In genomic region chr12:76886826-76887225, GRCm38 (mm10) we compare ENCODE assay signal across 17 mouse cellular contexts.
DNase-seq lines count a peak whose midpoint lies in the region; ATAC-seq lines count a peak whose summit lies in the region.
"Had no signal": no experiment of that assay in that cellular context is flagged by ENCODE, and none has a peak within 500 bp of the region (broad histone marks: within the 10 kb centered on the region; RNA-seq: fewer than 3 reads in every experiment).

No protein-coding gene starts in this region.

- peaks cover 14% of the 10 kb centered on the region; the same call in 1 of the 2 replicates for H3K4me1 ChIP-seq in heart, embryonic 11.5 days (ENCODE audit: control insufficient read depth, insufficient read depth, low read length)
- H3K4me1 ChIP-seq: forebrain, embryonic 10.5 days; hindbrain, embryonic 15.5 days; midbrain, embryonic 13.5 days had no signal

- no peak overlapping the region for H3K27ac ChIP-seq in heart, embryonic 11.5 days (ENCODE audit: low read depth, low read length)
- H3K27ac ChIP-seq: forebrain, embryonic 10.5 days; hindbrain, embryonic 15.5 days; limb, embryonic 13.5 days; lung, embryonic 15.5 days; midbrain, embryonic 13.5 days had no signal

- no peaks in the 10 kb centered on the region for H3K36me3 ChIP-seq in heart, embryonic 11.5 days (ENCODE audit: control insufficient read depth, insufficient read depth, low read length)

- peak; percentile 100 for ATAC-seq in CD4-positive, CD25-positive, alpha-beta regulatory T cell, adult 4 months
- ATAC-seq in megakaryocyte progenitor cell, adult 5-6 weeks (replicated peaks; ENCODE audit: poor library complexity) = peak; percentile 88
- no peak for ATAC-seq in heart, embryonic 11.5 days (replicated peaks; ENCODE audit: insufficient number of reproducible peaks, low FRiP score, low TSS enrichment)
- ATAC-seq: midbrain, embryonic 13.5 days; Patski had no signal

- peak; percentile 55 for DNase-seq in R1 (ENCODE audit: low read depth, low spot score)
- peak; percentile 61 for DNase-seq in thymus, postnatal 14 days
- DNase-seq in retina, embryonic 14.5 days (ENCODE audit: low spot score) = no peak
- DNase-seq in adrenal gland, postnatal 36 days = no peak
- DNase-seq: cerebellum, adult 9-10 months; kidney, postnatal 10 days; right cerebral cortex, postnatal 4 days had no signal

- H3K9me3 ChIP-seq in heart, embryonic 11.5 days (replicated peaks; ENCODE audit: control insufficient read depth, low read length) = no peaks in the 10 kb centered on the region
- H3K9me3 ChIP-seq: forebrain, embryonic 10.5 days; heart, embryonic 12.5 days; hindbrain, embryonic 15.5 days; limb, embryonic 13.5 days; lung, embryonic 15.5 days; midbrain, embryonic 13.5 days had no signal

- no peak overlapping the region for H3K4me3 ChIP-seq in heart, embryonic 11.5 days (ENCODE audit: low read depth, low read length)
- H3K4me3 ChIP-seq: forebrain, embryonic 10.5 days; heart, embryonic 12.5 days; hindbrain, embryonic 15.5 days; limb, embryonic 13.5 days; lung, embryonic 15.5 days; midbrain, embryonic 13.5 days had no signal

- WGBS in heart, embryonic 11.5 days (ENCODE audit: insufficient replicate concordance) = 85% methylated on average over 7 of the region's 7 CpGs

- H3K27me3 ChIP-seq in heart, embryonic 11.5 days (ENCODE audit: control insufficient read depth, insufficient read depth, low read length) = no peaks in the 10 kb centered on the region
- H3K27me3 ChIP-seq: heart, embryonic 12.5 days; hindbrain, embryonic 15.5 days; limb, embryonic 13.5 days; lung, embryonic 15.5 days; midbrain, embryonic 13.5 days; Patski had no signal

- no peak overlapping the region for H3K4me2 ChIP-seq in heart, embryonic 11.5 days
- H3K4me2 ChIP-seq: heart, embryonic 12.5 days; hindbrain, embryonic 15.5 days; limb, embryonic 13.5 days; lung, embryonic 15.5 days; midbrain, embryonic 13.5 days had no signal

- no peak overlapping the region for H3K9ac ChIP-seq in heart, embryonic 11.5 days (ENCODE audit: low read depth, low read length)
- H3K9ac ChIP-seq: heart, embryonic 12.5 days; hindbrain, embryonic 15.5 days; limb, embryonic 13.5 days; lung, embryonic 15.5 days; midbrain, embryonic 13.5 days had no signal

Comparison
In these comparisons a context has a peak if more than half of its experiments do, and no peak if none do; other contexts are left out.
1. DNase-seq: peak in R1 (single experiment) and thymus, postnatal 14 days (single experiment); none in retina, embryonic 14.5 days (single experiment) and adrenal gland, postnatal 36 days (0 of 2).